Mouse (Mus musculus) ovary, postnatal 10 days (tissue): ENCODE results near the gene Lce1i.
"Not testable (repeated sequence)": the region's sequence is repeated elsewhere in the genome, so short reads cannot be mapped to it uniquely, and the experiment has no call there.

ENCODE experiments used
- DNase-seq: peaks from one replicate; pipeline ENCODE4 v3.0.0; 2022; ENCODE audit warnings: low spot score

The Lce1i gene

DNA sequence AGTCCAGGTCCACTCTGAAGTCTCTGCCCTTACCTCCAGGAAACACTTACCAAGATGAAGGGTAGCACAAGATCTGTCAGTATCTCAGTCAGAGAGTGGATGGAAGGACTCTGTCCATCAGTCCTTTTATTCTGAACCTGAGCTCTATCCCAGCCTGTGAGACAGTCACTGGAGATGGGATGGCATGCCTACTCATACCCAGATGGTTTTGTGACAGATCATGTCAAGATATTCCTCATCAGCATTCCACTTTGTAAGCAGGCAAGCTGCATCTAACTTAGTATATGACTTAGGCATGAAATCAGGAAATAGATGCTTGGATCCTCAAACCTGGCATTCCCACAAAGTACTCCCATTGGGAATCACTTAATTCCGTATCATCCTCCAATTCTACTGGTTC is at the start of gene Lce1i:
Gene Lce1i (minus strand): TSS at position 101 of the 400 bp plus-strand sequence.
- no peak for DNase-seq

DNA sequence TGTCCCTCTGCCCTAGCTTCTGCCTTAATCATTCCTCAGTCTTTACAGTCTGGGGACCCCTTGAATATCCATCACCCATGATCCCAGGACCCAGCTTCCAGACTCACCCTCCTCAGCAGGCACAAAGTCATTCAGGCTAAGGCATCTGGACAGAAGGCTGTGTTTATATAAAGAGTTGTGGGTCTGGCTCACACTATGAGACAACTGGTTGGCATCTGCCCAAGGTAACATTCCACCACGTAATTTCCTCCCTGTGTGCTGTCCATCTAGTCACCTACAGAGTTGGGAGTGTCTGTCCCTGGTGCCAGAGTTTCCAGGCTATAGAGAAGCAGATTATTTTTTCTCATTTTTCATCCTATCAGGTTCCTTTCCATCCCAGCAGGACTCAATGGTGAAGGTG is 48.4 kb upstream of the Lce1i start, which contains the start of gene Kprp:
Gene Kprp (minus strand): TSS at position 140 of the 400 bp plus-strand sequence.
- DNase-seq: no peak

DNA sequence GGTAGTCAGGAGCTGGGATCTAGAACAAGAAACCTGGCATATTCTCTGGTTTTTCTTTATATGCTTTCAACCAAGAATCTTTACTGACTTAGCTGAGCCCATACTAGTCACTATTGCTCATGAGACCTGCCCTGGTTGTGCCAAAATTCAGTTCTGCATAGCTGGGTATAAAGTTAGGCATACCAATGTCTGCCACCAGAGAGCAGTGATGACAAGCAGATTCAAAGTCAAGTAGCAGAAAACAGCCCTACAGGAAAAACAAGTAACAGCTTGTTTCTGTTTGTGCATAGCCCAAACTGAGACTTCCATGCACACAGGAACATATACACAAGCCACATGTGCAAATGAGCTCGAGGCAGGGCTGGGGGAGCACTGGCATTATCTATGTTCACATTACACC is 47.1 kb upstream of the Lce1i start:
- no peak for DNase-seq

DNA sequence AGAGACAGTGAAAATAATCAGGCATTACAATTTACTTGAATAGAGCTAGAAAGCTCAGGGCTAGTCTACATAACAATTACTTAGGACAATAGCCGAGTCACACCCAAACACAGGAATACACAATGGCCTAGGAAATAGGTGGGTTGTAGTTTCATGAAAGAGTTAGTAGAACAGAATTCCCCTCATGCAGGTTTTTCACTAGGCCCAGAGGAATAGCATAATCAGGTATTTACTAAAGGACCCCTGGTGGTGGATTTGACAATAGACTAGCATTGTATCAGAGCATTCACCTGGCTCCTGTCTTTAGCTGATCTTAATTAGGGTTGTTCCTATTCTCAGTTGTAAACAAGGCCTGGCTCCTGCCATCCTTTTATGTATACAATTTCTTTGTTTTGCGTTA is 37.3 kb upstream of the Lce1i start:
- not testable (repeated sequence) for DNase-seq

DNA sequence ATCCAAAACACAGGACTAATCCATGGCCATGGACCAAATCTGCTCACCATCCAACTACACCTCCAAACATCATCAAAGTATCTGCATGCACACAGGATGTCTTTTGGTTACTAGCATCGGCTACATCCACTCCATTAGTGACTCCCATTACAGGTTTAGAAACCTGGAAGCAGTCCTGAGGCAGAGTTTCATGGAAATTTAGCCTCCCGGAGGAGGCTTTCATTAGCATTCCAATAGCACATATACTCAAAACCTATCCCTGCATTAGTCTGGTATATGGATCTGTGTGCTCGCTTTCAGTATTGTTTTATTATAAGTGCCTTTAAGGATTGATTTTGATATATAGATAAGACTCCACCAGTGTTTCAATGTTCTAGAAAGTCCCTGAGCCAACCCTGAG is 36.9 kb upstream of the Lce1i start:
- DNase-seq: no peak

DNA sequence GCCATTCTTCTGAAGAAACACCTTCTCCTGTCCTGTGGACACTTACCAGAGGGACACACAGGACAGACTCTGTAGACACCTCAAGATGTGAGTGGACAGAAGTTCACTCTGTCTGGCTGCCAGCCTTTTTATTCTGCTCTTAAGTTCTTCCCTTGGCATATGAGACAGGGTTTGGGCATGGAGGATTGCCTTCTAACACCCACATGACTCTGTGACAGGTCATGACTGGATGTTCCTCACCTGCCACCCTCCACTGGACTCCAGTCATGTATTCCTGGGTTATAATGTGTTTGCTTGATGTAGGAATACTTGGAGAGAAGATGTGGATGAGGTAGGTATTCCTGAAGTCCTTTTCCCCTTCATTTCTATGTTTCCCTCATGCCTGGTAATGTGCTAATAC is 29.1 kb upstream of the Lce1i start, which contains the start of gene Lce1k:
Gene Lce1k (minus strand): TSS at position 101 of the 400 bp plus-strand sequence.
- no peak for DNase-seq

DNA sequence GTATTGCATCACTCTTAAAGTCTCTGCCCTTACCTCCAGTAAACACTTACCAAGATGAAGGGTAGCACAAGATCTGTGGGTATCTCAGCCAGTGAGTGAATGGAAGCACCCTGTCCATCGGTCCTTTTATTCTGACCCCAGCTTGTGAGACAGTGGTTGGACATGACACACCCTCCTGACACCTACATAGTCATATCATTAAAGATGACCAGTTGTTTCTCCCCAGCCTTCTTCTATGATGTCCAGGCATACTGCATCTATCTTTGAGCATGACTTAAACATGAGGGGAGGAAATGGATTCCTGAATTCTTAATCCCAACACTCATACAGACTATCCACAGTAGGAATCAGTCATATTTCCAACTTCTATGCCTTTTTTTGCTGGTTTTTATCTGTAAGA is 11.7 kb upstream of the Lce1i start, which contains the start of gene Lce1j:
Gene Lce1j (minus strand): TSS at position 101 of the 400 bp plus-strand sequence.
- DNase-seq: no peak

DNA sequence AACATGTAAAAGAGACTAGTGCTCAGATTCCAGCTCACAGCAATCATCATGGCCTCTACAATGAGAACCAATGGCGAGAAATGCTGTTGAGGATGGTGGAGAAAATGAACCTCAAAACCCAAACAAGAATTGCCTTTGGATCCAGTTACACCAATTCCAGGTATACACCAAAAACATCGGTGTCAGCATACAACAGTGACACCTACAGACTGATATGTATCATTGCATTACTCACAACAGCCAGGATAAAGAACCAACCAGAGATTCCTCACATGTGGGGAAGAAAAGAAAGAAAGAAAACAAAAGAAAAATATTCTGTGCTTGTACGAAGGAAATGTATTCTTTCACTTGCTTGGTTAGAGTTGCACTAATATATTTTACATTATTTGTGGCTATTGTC is 7.1 kb downstream of the Lce1i start:
- no peak for DNase-seq

DNA sequence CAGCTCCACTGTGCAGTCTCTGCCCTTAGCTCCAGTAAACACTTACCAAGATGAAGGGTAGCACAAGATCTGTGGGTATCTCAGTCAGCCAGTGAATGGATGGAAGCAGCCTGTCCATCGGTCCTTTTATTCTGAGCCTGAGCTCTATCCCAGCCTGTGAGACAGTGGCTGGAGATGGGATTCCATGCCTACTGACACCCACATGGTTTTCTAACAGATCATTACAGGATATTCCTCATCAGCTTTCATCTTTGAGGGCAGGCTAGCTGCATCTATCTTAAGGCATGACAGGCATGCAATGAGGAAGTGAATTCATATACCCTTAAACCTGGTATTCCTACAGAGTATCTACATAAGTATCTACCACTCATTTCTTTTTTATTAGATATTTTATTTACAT is 13.7 kb downstream of the Lce1i start, which contains the start of gene Lce1h:
Gene Lce1h (minus strand): TSS at position 101 of the 400 bp plus-strand sequence.
- DNase-seq: no peak

DNA sequence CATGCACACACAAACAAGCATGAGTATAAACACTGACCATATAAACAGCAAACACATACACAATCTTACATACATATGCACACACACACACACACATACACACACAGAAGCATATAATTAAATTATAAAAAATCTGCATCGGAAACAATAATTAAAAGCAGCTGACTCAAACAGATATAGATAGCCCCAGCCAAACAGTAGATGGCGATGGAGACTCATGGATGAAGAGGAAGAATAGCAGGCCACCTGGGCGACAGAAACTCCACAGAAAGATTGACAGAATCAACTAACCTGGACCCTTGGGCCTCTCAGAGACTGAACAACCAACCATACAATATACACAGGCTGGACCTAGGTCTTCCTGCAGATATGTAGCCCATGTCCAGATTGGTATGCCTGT is 25.5 kb downstream of the Lce1i start:
- DNase-seq: no peak

DNA sequence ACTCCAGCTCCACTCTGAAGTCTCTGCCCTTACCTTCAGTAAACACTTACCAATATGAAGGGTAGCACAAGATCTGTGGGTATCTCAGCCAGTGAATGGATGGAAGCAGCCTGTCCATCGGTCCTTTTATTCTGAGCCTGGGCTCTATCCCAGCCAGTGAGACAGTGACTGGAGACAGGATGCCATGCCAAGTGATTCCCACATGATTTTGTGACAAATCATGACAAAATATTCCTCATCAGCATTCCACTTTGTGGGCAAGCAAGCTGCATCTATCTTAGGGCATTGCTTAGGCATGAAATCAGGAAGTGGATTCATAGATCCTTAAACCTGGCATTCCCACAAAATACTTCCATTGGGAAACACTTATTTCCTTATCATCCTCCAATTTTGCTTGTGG is 26.5 kb downstream of the Lce1i start, which contains the start of gene Lce1g:
Gene Lce1g (minus strand): TSS at position 101 of the 400 bp plus-strand sequence.
- DNase-seq: no peak

DNA sequence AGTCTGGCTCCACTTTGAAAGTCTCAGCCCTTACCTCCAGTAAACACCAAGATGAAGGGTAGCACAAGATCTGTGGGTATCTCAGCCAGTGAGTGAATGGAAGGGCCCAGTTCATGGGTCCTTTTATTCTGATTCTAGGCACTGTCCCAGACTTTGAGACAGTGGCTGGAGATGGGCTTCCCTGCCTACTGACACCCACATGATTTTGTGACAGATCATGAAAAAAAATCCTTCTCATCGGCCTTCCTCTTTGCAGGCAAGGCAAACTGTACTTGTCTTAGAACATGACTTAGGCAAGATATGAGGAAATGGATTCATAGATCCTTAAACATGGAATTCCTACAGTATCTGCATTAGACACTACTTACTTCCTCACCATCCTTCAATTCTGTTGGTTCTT is 39.7 kb downstream of the Lce1i start, which contains the start of gene Gm38119:
Gene Gm38119 (minus strand): TSS at position 101 of the 400 bp plus-strand sequence.
- DNase-seq: no peak
